Mouse (Mus musculus): ENCODE results near the gene Poc1a. TPM values are rescaled to one million over a fixed set of nuclear protein-coding genes. Genes with fewer than 3 reads are reported as not detected.
A peak's percentile ranks its signal among the peaks of the same experiment; 100 is the strongest.

Gene Poc1a
- polyA plus RNA-seq, 1 experiment from 2014 or later: 31.5 TPM

GRCm38 (mm10) chr9:106280386-106280785 lies 475 bp upstream of the Poc1a start:
- peak overlapping the region; percentile 88 for H3K4me2 ChIP-seq
- H3K4me1 ChIP-seq (replicated peaks): peaks cover 13% of the 10 kb centered on the region
- H3K27ac ChIP-seq: peak overlapping the region; percentile 41; the same call in 1 of the 2 replicates
- H3K36me3 ChIP-seq: peaks cover 21% of the 10 kb centered on the region; the same call in 1 of the 2 replicates
- H3K27me3 ChIP-seq: no peaks in the 10 kb centered on the region
- H3K9ac ChIP-seq (replicated peaks): peak overlapping the region; percentile 67
- no peaks in the 10 kb centered on the region for H3K9me3 ChIP-seq
- H3K4me3 ChIP-seq (replicated peaks): peak overlapping the region; percentile 69
- WGBS: under 1% methylated on average over 14 of the region's 14 CpGs
- peak; percentile 58 for ATAC-seq (ENCODE audit: insufficient number of reproducible peaks, insufficient read depth, low FRiP score, low TSS enrichment, low read depth)

DNA sequence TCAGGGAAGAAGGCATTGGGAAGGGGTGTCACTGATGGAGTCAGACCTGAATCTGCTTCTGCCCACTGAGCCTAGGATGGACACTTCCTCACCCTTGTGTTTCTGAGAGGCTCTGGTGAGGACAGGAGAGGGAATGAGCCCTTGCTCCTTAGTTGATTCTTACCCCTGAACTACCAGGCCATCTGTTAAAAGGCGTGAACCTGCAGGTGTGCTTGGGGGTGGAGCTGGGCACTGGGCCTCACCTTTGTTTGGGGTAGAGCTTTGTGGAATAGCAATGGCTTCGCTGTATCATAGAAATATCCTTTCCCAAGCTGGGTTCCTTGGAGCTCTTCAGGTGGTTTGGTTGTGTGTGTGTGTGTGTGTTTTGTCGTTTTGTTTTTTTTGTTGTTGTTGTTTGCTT lies 1.2 kb downstream of the Poc1a start:
- 71% methylated on average over 3 of the region's 3 CpGs for WGBS
- Histone ChIP-seq H3K36me3 (peaks cover 35% of the 10 kb centered on the region; the same call in 1 of the 2 replicates), H3K4me2 (peak overlapping the region; percentile 88), H3K9ac (replicated peaks) (peak overlapping the region; percentile 67), H3K4me1 (replicated peaks) (peaks cover 13% of the 10 kb centered on the region), H3K27me3 (no peaks in the 10 kb centered on the region), H3K9me3 (no peaks in the 10 kb centered on the region), H3K27ac (no peak overlapping the region), H3K4me3 (replicated peaks) (peak overlapping the region; percentile 69)
- ATAC-seq (ENCODE audit: insufficient number of reproducible peaks, insufficient read depth, low FRiP score, low TSS enrichment, low read depth): no peak

DNA sequence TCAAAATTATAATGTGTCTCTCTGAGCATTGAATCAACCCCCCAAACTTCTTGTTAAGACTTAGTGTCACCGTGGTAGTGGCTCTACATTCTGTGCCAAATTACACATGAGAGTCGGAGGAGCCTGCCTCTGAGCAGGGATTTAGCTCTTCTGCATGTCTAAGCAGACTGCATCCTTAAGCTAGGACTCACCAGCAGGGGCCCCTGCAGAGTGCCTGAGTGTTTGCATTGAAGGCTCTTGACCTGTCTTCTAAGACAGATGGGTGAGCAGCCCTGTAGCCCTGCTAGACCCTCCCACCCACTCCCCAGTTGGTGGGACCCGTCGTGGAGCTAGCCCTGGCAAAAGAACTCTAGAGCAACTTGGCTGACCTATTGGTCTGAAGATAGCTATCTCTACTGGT lies 6.3 kb downstream of the Poc1a start:
- peaks cover 66% of the 10 kb centered on the region for H3K36me3 ChIP-seq
- H3K9me3 ChIP-seq: no peaks in the 10 kb centered on the region
- no peak overlapping the region for H3K4me3 ChIP-seq (replicated peaks)
- no peak overlapping the region for H3K9ac ChIP-seq (replicated peaks)
- no peaks in the 10 kb centered on the region for H3K27me3 ChIP-seq
- WGBS: 65% methylated on average over 4 of the region's 4 CpGs
- H3K4me1 ChIP-seq (replicated peaks): peaks cover under 1% of the 10 kb centered on the region
- no peak for ATAC-seq (ENCODE audit: insufficient number of reproducible peaks, insufficient read depth, low FRiP score, low TSS enrichment, low read depth)
- H3K27ac ChIP-seq: no peak overlapping the region
- H3K4me2 ChIP-seq: no peak overlapping the region

DNA sequence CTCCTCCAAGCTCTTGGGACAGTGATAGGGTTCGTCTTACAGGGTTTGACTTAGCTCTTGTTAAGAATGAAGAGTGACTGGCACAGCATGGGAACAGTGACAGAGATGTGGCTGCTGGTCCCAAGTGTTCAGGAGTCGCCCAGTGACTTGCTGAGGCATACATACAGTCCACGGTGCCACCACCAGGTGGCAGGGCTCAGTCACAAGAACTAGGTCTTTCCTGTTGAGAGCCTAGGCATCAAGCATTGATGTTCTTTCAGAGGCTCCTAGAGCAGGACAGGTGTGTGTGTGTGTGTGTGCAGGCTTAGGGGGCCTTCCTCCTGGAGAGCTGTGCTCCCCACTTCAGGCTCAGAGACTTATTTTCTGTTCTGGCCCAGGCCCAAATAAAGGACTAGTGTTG lies 8.0 kb downstream of the Poc1a start:
- Histone ChIP-seq H3K36me3 (peaks cover 69% of the 10 kb centered on the region), H3K9me3 (no peaks in the 10 kb centered on the region), H3K4me3 (replicated peaks) (no peak overlapping the region), H3K4me2 (no peak overlapping the region), H3K27ac (no peak overlapping the region), H3K4me1 (replicated peaks) (no peaks in the 10 kb centered on the region), H3K9ac (replicated peaks) (no peak overlapping the region), H3K27me3 (no peaks in the 10 kb centered on the region)
- 27% methylated on average over 3 of the region's 3 CpGs for WGBS
- ATAC-seq (ENCODE audit: insufficient number of reproducible peaks, insufficient read depth, low FRiP score, low TSS enrichment, low read depth): no peak

GRCm38 (mm10) chr9:106289841-106290240 lies 9.0 kb downstream of the Poc1a start:
- Histone ChIP-seq H3K9ac (replicated peaks) (no peak overlapping the region), H3K36me3 (peaks cover 69% of the 10 kb centered on the region), H3K4me1 (replicated peaks) (no peaks in the 10 kb centered on the region), H3K4me3 (replicated peaks) (no peak overlapping the region), H3K9me3 (no peaks in the 10 kb centered on the region), H3K27ac (no peak overlapping the region), H3K4me2 (no peak overlapping the region), H3K27me3 (no peaks in the 10 kb centered on the region)
- no peak for ATAC-seq (ENCODE audit: insufficient number of reproducible peaks, insufficient read depth, low FRiP score, low TSS enrichment, low read depth)
- WGBS: 84% methylated on average over 8 of the region's 8 CpGs

- H3K4me3 ChIP-seq (replicated peaks): no peak overlapping the region
- no peak for ATAC-seq (ENCODE audit: insufficient number of reproducible peaks, insufficient read depth, low FRiP score, low TSS enrichment, low read depth)
- H3K36me3 ChIP-seq: peaks cover 71% of the 10 kb centered on the region
- H3K4me2 ChIP-seq: no peak overlapping the region
- H3K9me3 ChIP-seq: no peaks in the 10 kb centered on the region
- 84% methylated on average over 17 of the region's 17 CpGs for WGBS
- H3K27me3 ChIP-seq: no peaks in the 10 kb centered on the region
- no peaks in the 10 kb centered on the region for H3K4me1 ChIP-seq (replicated peaks)
- H3K9ac ChIP-seq (replicated peaks): 0 out of 2 replicates have a peak overlapping the region, but pooled peaks have one; percentile 1
- H3K27ac ChIP-seq: no peak overlapping the region
Observed at GRCm38 (mm10) chr9:106290636-106291122, 9.8 kb downstream of the Poc1a start.

DNA sequence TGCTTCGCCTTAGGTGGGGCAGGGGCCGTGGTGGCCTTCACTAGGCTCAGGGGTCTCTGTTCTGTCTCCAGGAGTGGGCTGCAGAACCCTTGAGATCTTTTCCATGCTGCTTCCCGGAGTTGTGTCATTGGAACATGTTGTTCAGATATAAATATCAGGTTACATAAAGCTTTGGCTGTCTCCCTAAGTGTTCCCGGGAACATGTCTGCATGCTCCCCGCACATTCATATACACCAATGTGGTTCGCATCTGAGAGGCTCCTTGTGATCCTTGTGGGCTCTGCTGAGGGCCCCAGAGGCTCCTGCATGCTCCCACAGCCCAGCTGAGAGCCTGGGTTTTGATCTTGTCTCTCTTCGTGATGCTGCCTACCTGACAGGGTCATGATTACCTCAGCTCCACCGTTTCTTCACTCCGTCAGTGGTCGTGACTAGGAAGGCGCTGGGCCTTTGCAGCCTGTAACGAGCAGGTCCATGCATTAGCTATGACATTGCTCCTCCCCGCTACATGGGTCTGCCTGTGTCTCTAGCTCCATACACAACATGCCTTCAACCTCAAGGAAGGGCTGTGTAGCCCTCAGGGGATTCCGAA lies 12.8 kb downstream of the Poc1a start:
- WGBS: 87% methylated on average over 14 of the region's 14 CpGs
- ATAC-seq (ENCODE audit: insufficient number of reproducible peaks, insufficient read depth, low FRiP score, low TSS enrichment, low read depth): no peak
- Histone ChIP-seq H3K9ac (replicated peaks) (no peak overlapping the region), H3K36me3 (peaks cover 74% of the 10 kb centered on the region), H3K9me3 (no peaks in the 10 kb centered on the region), H3K27ac (no peak overlapping the region), H3K4me2 (no peak overlapping the region), H3K4me3 (replicated peaks) (no peak overlapping the region), H3K27me3 (no peaks in the 10 kb centered on the region), H3K4me1 (replicated peaks) (no peaks in the 10 kb centered on the region)

DNA sequence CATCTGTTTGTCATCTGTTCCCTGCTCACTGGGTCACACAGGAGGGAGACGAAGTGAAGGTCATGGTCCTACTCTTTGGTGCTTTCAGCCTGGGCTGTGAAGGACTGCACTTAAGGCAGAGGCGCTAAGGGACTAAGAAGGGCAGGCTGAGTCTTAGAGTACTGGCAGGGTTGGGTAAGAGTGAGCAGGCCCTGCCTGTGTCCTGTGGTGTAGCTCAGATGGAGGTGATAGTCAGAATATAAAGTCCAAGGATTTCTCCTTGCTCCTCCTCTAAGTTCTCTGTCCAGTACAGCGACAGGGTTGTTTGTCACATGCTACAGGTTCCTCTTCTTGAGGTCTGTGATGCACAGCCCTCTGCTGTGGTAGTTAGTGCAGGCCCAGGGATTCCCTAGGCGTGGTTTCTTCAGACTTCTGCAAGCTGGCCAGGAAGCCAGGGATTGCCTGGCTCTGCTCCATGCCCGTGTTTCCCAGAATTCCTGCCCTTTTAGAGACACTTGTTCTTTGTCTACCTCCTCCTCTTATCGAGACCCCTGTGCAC lies 15.8 kb downstream of the Poc1a start:
- no peaks in the 10 kb centered on the region for H3K27me3 ChIP-seq
- ATAC-seq (ENCODE audit: insufficient number of reproducible peaks, insufficient read depth, low FRiP score, low TSS enrichment, low read depth): no peak
- no peak overlapping the region for H3K27ac ChIP-seq
- H3K36me3 ChIP-seq: peaks cover 69% of the 10 kb centered on the region
- WGBS: 88% methylated on average over 6 of the region's 6 CpGs
- H3K4me2 ChIP-seq: no peak overlapping the region
- H3K9ac ChIP-seq (replicated peaks): no peak overlapping the region
- no peak overlapping the region for H3K4me3 ChIP-seq (replicated peaks)
- H3K4me1 ChIP-seq (replicated peaks): peaks cover 11% of the 10 kb centered on the region; the same call in 1 of the 2 replicates
- H3K9me3 ChIP-seq: no peaks in the 10 kb centered on the region

DNA sequence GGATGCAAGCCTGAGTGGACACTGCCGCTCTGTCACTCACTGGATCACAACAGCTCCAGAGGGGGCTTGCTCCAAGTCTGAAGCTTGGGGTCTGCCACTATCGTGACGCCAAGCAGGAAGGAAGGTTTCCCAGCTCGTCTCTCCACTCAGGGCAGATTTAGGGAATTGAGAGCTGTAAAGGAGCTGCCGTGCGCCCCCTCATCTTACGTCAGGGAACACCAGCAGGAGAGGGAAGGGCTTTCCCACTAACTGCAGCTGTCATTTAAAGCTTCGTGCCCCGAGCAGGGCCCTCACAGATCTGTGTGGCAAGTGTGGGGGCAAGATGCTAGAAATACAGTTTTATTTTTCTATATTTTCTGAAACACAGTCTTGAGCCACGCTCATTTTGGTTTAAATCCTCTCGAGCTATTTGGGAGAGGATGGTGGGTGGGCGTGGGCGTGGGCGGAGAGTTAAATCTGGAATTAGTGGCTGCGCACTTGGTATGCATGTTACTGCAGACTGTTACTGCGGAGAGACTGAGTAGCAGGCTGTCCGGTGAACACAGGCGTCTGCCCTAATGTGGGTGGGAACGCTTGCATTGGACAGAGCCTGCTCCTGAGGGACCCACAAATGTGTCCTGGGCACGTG lies 19.4 kb downstream of the Poc1a start:
- Histone ChIP-seq H3K27me3 (no peaks in the 10 kb centered on the region), H3K9ac (replicated peaks) (no peak overlapping the region), H3K4me1 (replicated peaks) (peaks cover 11% of the 10 kb centered on the region; the same call in 1 of the 2 replicates), H3K9me3 (no peaks in the 10 kb centered on the region), H3K4me2 (no peak overlapping the region), H3K4me3 (replicated peaks) (no peak overlapping the region), H3K36me3 (peaks cover 45% of the 10 kb centered on the region), H3K27ac (0 out of 2 replicates have a peak overlapping the region, but pooled peaks have one; percentile 23)
- no peak for ATAC-seq (ENCODE audit: insufficient number of reproducible peaks, insufficient read depth, low FRiP score, low TSS enrichment, low read depth)
- WGBS: 75% methylated on average over 20 of the region's 20 CpGs

DNA sequence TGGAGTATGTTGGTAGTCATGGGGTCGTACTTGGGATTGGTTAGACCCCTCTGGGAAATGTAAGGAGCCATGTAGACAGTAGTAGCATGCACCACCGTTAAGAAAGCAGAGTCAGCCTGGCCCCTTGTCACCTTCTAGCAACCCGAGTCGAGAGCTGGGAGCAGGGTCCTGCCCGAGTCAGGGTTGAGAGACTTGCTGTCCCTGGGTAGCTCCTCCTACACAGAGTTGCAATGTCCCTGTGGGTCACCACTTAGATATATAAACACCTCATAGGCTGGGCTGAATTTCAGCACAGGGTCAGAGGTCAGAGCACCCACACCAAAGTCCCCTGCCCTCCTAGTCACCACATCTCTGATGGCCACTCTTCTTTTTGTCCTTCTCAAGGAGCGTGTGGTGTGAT lies 20.1 kb downstream of the Poc1a start:
- Histone ChIP-seq H3K9ac (replicated peaks) (no peak overlapping the region; the same call in 1 of the 2 replicates), H3K4me1 (replicated peaks) (peaks cover 11% of the 10 kb centered on the region; the same call in 1 of the 2 replicates), H3K27me3 (no peaks in the 10 kb centered on the region), H3K4me3 (replicated peaks) (no peak overlapping the region), H3K4me2 (no peak overlapping the region), H3K27ac (no peak overlapping the region), H3K36me3 (peaks cover 38% of the 10 kb centered on the region), H3K9me3 (no peaks in the 10 kb centered on the region)
- ATAC-seq (ENCODE audit: insufficient number of reproducible peaks, insufficient read depth, low FRiP score, low TSS enrichment, low read depth): no peak
- 71% methylated on average over 6 of the region's 6 CpGs for whole genome bisulfite sequencing

- 72% methylated on average over 11 of the region's 11 CpGs for WGBS
- Histone ChIP-seq H3K9me3 (no peaks in the 10 kb centered on the region), H3K27ac (no peak overlapping the region), H3K36me3 (peaks cover 32% of the 10 kb centered on the region; the same call in 1 of the 2 replicates), H3K9ac (replicated peaks) (no peak overlapping the region; the same call in 1 of the 2 replicates), H3K4me1 (replicated peaks) (peaks cover 11% of the 10 kb centered on the region; the same call in 1 of the 2 replicates), H3K27me3 (no peaks in the 10 kb centered on the region), H3K4me2 (no peak overlapping the region), H3K4me3 (replicated peaks) (no peak overlapping the region)
- no peak for ATAC-seq (ENCODE audit: insufficient number of reproducible peaks, insufficient read depth, low FRiP score, low TSS enrichment, low read depth)
Observed at GRCm38 (mm10) chr9:106301446-106302080, 20.7 kb downstream of the Poc1a start.
